Mouse (Mus musculus): ENCODE measurements around the gene Lama4. TPM values are rescaled to one million over a fixed set of nuclear protein-coding genes. Genes with fewer than 3 reads are reported as not detected.

The Lama4 gene
- total RNA-seq (2017) = not detected in 2 replicates

DNA sequence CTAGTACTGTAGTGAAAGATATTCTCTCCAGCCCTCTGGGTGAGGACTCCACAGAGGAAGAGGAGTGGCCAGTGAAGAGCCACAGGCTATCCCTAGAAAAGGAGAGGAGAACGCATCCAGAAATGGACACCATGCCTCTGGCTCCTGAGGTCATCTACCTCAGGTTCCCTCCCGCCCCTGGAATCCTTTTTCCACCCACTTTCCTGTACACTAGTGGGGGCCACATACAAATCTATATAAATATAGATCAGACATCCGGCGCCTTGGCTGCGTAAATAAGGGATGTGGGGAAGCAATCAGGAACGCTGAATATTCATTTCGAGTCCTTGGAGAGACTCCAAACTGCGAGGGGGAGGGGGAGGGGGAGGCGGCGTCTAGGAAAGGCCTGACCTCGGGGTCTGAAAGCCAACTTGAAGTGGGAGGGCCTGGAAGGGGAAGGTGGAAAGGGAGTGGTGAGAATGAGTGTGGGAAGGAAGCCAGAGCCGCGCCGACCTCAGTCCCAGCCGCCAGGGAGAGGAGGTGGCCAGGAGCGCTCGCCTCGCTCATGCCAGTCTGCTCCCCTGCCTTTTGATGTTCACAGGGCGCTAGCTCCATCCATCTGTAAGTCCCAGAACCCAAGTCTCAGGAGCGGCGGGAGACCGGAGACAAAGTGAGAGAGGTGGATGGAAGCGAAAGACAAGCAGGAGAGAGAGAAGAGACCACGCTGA is at the start of gene Lama4:
TSS of gene Lama4 (plus strand) at position 441 of the 707 bp plus-strand sequence.
- no peak for ATAC-seq (ENCODE audit: extremely low read depth, insufficient number of reproducible peaks, low FRiP score, poor library complexity, severe bottlenecking)

DNA sequence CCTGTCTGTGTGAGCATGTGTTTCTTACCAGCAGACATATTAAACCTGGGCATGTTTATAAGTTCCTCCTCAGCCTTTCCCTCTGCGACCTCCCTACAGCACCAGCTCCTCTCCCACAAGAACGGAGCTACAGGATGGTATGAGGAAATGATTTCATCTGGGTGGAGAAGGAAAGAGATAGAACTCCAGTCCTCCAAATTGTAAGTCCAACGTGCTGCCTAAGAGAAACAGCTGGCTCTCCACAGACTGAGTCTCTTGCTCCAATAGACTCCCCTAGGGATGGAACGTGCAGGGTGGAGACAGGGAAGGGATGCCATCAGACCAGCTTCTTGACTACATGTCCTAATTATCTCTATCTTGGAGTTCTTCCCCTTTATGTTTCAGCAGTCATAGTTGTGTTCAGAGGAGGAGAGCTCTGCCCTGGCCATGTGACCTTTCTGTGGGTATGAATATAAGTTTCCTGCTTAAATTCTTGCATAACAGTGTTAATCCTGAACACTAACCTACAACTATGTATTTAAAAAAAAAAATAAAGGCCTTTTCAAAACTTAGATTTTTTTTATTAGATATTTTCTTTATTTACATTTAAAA is 49.2 kb upstream of the Lama4 start:
- no peak for ATAC-seq (ENCODE audit: extremely low read depth, insufficient number of reproducible peaks, low FRiP score, poor library complexity, severe bottlenecking)

DNA sequence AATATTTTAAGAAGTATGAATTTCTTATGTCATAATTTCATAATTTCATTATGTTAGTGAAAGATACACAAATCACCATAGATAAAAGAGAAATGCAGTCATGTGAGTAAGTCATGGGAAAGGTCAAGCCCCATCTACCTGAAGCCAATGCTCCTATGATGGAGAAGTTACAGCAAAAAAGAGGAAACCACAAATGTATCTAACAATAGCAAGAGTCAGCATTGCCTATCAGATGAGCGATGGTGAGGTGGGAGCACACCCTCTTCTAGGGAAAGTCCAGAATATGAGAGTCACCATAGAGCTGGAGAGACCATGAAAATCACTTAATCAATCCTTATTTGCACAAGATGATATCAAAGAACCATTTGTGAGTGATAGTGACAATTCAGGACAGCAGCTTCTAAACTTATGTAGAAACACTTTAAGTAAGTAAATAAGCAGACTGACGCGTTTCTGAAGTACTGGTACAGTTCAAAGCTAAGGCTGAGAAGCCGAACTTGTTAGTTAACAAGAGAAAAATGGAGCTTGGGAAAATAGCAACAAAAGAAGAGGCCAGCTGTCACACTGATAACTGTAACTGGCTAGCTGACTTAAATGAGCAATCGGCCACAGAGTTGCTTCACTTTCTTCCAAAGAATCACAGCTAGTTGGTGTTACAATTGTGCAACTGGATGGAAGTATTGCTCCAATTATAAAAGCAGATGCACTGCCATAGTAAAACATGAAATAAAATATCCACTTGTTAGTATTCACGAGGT is 36.2 kb upstream of the Lama4 start:
- no peak for ATAC-seq (ENCODE audit: extremely low read depth, insufficient number of reproducible peaks, low FRiP score, poor library complexity, severe bottlenecking)

DNA sequence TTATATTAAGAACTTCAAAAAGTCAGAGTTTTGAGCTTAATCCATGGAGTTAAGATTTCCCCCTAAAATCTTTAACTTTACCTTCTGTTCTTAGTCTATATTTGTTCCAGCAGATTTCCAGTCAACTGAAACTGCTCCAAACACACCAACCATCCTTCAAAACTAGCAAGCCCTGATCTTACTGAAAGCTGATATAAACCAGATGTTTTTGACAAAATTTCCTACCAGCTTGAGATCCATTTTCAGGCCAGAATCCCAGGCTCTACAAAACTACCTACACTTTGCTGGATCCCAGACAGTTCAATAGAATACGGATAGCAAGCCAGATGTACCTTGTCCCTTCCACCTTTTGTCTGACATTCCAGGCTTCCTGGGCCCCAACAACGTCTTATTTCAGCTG is 20.6 kb upstream of the Lama4 start:
- ATAC-seq (ENCODE audit: extremely low read depth, insufficient number of reproducible peaks, low FRiP score, poor library complexity, severe bottlenecking) = no peak

DNA sequence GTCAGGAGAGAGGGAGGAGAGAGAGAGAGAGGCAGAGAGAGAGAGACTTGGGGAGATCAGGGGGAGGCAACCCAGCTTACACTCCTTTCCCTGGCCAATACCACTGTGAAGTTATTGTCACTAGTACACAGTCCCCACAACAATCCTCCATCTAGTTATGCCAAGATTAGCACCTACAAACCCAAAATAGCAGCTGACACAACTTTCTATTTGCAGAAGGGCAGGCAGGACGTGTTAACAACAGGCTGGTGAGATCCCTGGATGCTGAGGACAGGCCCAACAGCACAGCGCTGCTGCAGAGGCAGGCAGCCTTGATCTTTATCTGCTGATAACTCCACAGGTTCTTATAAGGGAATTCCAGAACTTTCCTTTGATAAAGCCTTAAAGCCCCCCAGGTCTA is 3.4 kb upstream of the Lama4 start:
- no peak for ATAC-seq (ENCODE audit: extremely low read depth, insufficient number of reproducible peaks, low FRiP score, poor library complexity, severe bottlenecking)

DNA sequence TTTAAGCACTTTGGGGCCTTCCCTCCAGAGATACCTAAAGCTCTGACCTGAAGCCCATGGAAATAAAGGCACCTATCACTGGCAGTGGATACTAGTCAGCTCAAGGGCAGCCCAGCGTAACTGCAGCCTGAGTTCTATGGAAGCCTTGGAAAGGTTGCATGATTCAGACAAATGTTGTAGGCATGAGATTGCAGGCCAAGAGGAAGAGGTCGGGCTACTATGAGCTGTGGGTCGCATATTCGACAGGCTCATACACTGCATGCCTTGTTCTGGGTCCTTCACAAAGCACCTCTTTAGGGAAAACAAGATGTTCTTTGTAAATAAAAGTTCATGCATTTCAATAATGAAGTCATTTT is 618 bp upstream of the Lama4 start:
- no peak for ATAC-seq (ENCODE audit: extremely low read depth, insufficient number of reproducible peaks, low FRiP score, poor library complexity, severe bottlenecking)

DNA sequence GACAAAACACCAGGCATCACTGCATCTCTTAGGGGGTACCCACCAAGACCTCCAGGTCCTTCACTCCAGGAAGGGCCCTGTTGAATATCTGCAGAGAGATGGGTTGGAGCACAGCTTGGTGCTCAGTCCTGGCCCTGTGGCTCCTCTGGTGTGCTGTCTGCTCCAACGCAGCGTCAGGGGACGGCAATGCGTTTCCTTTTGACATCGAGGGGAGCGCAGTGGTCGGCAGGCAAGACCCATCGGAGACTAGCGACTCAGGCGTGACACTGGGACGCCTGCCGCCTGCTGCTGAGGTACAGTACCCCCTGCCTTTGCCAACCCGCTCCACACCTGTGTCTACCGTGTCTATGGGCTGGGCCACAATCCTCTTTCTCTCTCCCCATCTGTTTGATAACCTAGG is 542 bp downstream of the Lama4 start:
- ATAC-seq (ENCODE audit: extremely low read depth, insufficient number of reproducible peaks, low FRiP score, poor library complexity, severe bottlenecking) = no peak

DNA sequence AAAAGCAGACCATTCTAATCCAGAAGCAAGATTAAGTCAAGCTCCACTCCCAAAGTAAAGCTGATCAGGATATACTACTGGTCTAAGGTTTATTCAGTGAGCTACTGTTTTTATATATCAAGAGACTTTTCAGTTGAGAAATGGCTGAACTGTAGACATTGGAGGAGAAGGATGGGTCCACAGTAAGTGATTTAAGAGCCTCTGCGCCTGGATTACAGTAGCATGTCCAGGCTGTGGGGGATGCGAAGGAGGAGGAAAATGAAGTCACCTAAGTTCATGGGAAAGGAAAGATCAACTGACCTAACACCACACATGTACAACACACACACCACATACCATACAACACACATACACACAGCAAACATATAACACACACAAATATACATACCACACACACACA is 1.3 kb downstream of the Lama4 start:
- ATAC-seq (ENCODE audit: extremely low read depth, insufficient number of reproducible peaks, low FRiP score, poor library complexity, severe bottlenecking) = no peak

DNA sequence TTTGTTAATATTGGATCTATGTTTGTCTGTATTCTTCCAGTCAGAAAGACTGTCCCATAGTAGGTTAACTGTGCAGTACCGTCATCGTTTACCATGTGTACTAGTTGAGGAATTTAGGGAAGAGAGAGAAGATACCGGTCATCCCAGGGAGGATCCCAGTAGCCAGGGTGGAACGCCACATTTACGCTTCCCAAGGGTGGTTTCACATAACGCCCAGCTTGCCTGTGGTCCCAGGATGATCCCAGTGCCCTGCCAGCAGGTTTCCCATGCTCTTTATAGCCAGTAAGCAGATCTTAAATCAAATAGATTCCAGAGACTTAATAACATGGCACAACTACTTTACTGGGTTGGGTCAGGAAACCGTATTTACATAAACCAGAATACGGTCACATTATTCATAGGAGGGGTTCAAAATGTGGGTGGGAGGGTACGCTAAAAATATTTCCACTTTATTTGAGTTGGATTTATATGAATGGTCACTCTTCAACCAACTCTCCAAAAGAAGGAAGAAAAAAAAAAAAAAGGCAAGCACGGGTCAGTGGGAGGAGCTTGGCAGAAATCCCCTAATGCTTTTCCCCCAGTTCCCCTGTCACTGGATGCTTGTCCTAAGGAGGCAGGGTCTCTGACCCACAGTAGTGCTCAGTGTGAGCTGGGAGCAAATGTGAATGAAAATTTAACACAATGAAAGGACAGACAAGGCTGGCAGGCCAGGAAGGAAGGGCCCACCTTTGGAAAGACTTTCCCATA is 3.2 kb downstream of the Lama4 start:
- ATAC-seq (ENCODE audit: extremely low read depth, insufficient number of reproducible peaks, low FRiP score, poor library complexity, severe bottlenecking) = no peak

DNA sequence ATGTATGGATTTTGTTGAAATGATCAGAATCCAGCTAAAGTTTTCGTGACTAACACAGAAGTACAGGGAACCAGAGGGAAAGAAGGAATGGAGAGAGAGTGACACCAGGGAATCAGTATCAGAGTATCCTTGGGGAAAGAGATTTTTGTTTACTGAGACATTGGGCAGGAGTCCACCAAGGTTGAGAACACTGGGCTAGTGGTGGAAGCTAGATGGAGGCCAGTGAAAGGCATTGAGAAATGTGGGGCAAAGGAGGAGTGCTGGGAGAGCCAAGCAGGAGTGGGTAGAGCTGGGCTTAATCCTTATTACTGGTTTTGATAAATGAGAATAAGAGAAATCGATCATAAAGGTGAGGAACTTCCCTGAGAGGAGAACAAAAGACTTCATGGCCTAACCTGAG is 4.2 kb downstream of the Lama4 start:
- ATAC-seq (ENCODE audit: extremely low read depth, insufficient number of reproducible peaks, low FRiP score, poor library complexity, severe bottlenecking) = no peak

DNA sequence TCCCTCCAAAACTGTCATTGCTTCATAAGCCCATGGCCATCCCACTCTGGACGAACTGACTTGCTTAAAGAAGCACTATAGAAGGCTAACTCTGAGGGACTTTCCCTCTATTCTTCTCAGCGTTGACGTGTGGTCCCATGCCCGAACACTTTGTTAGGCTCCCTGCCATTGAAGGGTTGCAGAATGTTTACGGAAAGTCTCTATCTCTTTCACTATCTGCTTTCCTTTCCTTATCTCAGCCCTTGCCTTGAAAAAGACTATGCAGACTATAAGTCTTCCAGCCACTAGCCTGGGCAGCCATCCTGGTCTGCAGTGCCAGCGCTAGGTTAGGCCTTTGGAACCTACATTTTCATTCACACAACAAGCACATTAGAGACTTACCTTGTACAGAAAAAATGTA is 4.7 kb downstream of the Lama4 start:
- no peak for ATAC-seq (ENCODE audit: extremely low read depth, insufficient number of reproducible peaks, low FRiP score, poor library complexity, severe bottlenecking)

DNA sequence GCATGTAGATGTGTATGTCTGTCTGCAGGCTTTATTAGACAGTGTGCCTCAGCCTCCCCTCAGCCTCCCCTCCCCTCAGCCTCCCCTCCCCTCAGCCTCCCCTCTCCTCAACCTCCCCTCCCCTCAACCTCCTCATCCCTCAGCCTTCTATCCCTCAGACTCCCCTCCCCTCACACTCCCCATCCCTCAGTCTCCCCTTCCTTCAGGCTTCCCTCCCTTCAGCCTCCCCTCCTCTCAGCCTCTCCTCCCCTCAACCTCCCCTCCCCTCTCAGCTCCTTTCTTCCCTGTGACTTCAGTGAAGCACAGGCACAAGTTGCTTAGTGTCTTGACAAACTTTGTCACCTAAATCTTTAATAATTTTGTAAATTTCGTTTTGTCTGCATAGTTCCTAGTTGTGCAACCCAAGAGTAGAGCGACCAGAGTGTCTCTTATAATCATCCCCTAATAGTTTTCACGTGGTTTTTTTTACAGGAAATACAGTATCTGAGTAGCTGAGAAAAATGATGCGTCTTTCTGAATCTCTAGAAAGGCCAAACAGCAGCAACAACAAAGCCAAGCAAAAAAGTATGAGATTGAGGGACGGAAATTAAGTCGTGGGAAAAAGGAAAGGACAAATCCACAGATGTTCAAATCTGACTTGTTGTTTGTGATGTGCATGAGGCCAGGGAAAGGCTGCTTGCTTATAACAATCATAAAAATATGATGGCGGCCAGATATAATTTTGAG is 7.1 kb downstream of the Lama4 start:
- ATAC-seq (ENCODE audit: extremely low read depth, insufficient number of reproducible peaks, low FRiP score, poor library complexity, severe bottlenecking) = no peak

DNA sequence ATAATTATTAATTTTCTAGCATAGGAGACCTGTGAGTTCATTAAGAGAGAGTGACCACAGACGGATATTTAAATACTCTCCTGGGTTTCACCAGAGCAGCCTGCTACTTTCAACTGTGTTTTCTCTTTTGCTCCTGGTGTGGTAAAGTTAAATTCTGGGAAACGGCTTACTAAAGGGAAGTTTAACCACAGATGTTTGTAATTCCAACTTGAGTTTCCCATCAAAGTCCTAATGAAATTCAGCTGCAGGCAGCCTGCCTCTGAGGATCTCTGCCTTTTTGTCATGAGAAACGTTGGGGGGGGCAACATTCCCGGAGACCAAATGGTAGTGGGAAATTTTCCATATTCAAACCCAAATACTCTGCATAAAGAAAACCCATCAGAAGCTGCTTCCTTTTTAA is 7.7 kb downstream of the Lama4 start:
- no peak for ATAC-seq (ENCODE audit: extremely low read depth, insufficient number of reproducible peaks, low FRiP score, poor library complexity, severe bottlenecking)

DNA sequence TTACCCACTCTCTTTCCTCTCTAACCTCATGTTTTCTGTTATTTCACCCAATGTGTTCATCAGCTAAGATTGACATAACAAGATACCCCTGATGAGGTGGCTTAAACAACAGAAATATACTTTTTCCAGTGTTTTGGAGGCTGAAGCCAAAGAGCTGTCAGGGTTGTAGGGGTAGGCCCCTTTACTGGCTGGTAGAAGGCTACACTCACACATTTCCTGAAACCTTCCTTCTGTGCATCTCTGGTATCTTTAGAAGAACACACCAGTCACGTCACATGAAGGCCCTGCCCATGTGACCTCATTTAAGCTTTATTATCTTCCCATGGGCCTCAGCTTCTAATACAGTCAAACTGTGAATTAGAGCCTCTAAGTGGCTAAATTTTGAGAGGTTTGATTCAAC is 12.9 kb downstream of the Lama4 start:
- no peak for ATAC-seq (ENCODE audit: extremely low read depth, insufficient number of reproducible peaks, low FRiP score, poor library complexity, severe bottlenecking)

DNA sequence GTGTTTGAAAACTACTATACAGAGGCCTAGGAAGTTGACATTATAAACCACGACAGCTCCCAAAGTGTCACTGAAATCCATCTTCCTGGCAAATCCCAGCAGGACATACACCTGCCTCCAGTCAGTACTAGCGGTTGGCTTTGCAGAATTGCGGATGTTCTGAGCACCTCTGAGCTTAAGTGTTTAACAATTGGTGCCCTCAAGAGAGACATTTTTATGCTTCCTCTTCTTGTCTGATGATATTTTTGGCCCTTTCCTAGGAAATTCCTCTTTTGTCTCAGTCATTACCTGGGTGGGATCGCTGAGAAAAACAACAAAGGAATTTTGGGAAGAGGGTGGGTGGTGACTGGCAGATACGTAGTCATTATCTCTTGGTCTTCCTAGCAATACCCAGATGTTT is 14.4 kb downstream of the Lama4 start:
- ATAC-seq (ENCODE audit: extremely low read depth, insufficient number of reproducible peaks, low FRiP score, poor library complexity, severe bottlenecking) = no peak

DNA sequence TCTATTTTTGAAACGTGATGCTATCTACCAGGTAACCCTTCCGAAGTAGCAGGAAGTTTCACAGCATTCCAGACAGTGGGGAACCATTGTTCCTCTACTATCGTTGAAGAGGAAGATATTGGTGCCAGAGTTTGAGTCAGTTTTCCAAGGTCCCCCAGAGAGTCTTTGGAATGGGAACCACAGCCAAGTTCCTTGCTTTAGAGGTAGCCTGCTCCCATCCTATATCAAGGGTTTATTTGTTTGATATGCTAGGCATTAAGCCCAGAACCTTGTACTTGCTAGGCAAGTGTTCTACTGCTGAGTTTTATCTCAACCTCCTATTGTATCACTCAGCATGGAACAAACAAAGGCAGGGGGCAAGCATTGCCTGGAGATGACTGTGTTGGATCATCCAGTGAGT is 15.7 kb downstream of the Lama4 start:
- ATAC-seq (ENCODE audit: extremely low read depth, insufficient number of reproducible peaks, low FRiP score, poor library complexity, severe bottlenecking) = no peak

DNA sequence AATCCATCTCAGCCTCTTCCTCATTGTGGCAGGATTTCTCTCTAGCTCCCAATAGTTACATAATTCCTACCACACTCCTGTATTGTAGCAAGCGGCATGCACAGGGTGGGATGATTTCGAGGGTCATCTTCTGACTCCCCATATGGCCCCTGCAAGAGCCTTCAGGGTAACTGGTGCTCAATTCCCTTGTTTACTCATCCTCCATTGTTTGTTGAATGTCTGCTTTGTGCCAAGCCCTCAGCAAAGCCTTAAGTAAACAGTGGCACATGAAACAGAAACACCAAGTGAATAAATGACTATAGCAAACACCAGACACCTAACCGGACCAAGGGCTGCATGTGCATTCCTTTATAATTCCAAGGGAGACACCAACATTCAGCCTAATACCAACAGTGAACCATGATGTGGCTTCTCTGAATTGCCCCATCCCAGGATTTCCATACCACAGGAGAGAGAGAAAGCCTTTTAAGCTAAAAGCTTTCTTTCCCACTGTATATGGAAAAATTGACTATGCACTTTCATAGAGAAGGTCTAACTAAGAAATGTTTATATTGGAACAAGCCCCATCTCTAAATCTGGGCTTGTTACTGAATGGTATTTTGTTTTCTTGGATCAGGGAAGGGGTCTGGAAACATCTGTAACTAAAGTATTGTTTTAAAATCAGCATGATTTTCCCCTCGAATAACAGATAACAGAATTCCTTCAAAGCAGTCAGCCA is 19.2 kb downstream of the Lama4 start:
- no peak for ATAC-seq (ENCODE audit: extremely low read depth, insufficient number of reproducible peaks, low FRiP score, poor library complexity, severe bottlenecking)

DNA sequence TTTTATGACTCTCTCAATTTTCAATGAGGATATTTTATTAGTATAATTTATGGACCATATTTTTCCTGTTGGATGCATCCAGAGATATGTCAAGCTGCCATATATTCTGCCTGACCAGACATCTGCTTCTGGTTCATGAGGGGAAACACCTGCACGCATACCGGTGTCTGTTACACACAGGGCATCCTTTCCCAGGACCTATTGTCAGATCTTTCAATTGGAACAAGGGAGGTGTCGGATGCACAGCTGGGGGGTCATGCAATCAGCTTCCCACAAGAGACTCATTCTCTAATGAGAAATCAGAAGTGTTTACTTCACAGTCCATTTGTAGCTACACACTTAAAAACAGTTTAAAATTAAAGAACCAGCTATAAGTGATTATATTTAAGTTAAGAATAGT is 20.7 kb downstream of the Lama4 start:
- ATAC-seq (ENCODE audit: extremely low read depth, insufficient number of reproducible peaks, low FRiP score, poor library complexity, severe bottlenecking) = no peak

DNA sequence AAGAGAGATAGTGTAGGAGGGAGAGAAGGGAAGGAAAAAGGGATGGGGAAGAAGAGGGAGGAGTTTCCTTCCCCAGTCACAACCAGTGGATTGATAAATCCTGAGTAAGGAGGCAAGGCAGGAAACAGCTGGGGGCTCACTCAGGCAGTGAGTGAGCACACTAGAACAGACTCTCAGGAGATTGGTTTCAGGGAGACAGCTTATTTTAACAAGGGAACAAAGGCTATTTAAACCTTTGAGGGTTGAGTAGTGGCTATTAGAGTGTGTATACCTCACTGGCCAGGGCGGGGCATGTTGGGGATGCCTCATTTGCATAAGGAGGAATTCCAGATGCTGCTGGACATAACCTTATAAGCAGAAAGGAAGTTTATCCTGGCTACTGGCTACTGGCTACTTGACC is 27.5 kb downstream of the Lama4 start:
- ATAC-seq (ENCODE audit: extremely low read depth, insufficient number of reproducible peaks, low FRiP score, poor library complexity, severe bottlenecking) = no peak
